Mouse (Mus musculus) adipose tissue, adult 10 weeks (tissue): ENCODE results near the gene Gal3st3. TPM values are rescaled to one million over a fixed set of nuclear protein-coding genes. Genes with fewer than 3 reads are reported as not detected.

Source experiments
- polyA plus RNA-seq: library from polyadenylated mRNA; stranded (reverse); fragments of 350-450 nt; fragmentation: Illumina TruSeq; extraction: RNeasy Lipid Tissue Mini Kit (QIAGEN cat#74804); gene quantifications from one replicate; pipeline ENCODE4 v1.2.3, GENCODE M21; 2014; ENCODE audit warnings: low read depth, low replicate concordance

Gal3st3 gene
- polyA plus RNA-seq = 0.60 TPM

DNA sequence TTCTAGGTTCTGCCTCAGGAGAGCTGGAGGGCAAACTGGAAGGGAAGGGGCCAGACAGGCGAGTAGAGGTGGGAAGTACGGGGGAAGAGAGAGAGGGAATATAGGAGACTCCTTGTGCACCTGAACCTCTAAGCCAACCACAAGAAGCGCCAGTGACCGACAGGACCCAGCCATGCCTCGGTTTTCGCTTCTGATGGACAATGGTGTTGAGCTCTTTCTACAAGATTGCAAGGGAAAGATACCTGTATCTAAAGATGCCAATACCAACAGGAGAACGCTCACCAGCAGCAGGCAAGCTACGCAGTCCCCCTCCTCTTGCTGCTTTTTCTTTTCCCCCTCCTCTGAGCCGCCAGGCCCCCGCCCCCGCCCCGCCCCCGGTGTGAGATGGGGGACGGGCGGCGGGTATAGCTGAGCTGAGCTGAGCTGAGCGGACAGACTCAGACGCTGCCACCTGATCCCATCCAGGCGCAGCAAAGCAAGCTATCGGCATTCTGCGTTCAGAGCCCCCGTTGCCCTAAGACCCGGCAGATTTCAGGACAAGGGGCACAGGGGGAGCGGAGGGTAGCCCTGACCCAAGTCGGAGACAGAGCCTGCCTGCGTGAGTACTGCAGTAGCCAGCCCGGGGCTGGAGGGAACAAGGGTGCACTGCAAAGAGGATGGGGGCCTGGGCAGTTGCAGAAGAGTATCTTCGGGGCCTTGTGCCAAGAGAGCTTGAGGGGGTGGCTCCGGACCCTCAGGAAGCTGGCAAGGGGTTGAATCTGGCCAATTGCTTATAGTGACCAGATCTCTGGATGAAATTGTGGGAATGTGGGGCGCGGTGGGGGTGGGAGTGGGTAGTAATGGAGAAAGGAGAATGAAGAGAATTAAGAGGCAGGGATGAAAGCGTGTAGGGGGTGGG is at the start of gene Gal3st3:
Gal3st3 (plus strand) TSS at position 429 of the 898 bp plus-strand sequence.

GRCm38 (mm10) chr19:5272801-5273733 is 25.1 kb upstream of the Gal3st3 start, which contains the start of gene Pacs1:
Pacs1 (minus strand) TSS chr19:5273119.

GRCm38 (mm10) chr19:5294972-5295735 is 3.0 kb upstream of the Gal3st3 start, which contains the start of gene Sf3b2:
Sf3b2 (minus strand) TSS chr19:5295455.

DNA sequence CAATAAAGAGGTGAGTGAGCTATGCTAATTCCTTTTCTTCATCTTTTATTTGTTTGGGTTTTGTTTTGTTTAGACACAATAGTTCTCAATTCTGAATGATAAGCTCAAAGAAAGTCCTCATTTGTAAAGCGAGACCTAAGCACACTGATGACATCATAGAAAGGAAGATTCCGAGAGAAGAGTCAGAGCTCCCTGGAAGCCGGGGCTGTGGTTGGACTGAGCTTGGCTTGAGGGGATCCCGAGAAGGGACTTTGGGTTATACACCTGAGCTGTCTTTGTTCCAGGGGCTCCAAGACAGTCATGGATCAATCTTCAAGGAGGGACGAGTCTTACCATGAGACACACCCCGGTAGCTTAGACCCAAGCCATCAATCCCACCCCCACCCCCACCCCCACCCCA is 37.3 kb downstream of the Gal3st3 start, which contains the start of gene Catsper1:
Catsper1 (plus strand) TSS at position 301 of the 400 bp plus-strand sequence.

DNA sequence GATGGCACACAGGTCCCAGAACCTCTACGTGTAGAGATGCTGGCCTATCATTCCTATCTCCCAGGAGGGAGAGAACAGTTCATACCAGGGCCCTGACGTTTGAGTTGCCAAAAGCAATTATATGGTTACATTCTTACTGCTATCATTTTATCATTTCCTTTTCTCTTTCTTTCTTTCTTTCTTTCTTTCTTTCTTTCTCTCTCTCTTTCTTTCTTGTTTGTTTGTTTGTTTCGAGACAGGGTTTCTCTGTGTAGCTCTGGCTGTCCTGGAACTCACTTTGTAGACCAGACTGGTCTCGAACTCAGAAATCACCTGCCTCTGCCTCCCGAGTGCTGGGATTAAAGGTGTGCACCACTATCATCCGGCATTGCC is 51.4 kb downstream of the Gal3st3 start, which contains the start of gene Cst6:
Cst6 (minus strand) TSS at position 73 of the 372 bp plus-strand sequence.

Other genes with a start within 250 kb of the Gal3st3 start
- gene Rin1, start 247.8 kb upstream of the Gal3st3 start, polyA plus RNA-seq = 3.6 TPM
- 36.7 TPM for gene Cd248, start 230.3 kb upstream of the Gal3st3 start, polyA plus RNA-seq
- gene Tmem151a, start 212.8 kb upstream of the Gal3st3 start, polyA plus RNA-seq = 2.8 TPM
- gene Yif1a, start 209.8 kb upstream of the Gal3st3 start, polyA plus RNA-seq = 71.7 TPM
- gene Cnih2, start 199.8 kb upstream of the Gal3st3 start, polyA plus RNA-seq = 1.6 TPM
- 160 TPM for gene Rab1b, start 191.3 kb upstream of the Gal3st3 start, polyA plus RNA-seq
- gene Klc2, start 179.8 kb upstream of the Gal3st3 start, polyA plus RNA-seq = 29.1 TPM
- gene Pacs1, start 25.2 kb upstream of the Gal3st3 start, polyA plus RNA-seq = 21.5 TPM
- 105 TPM for gene Sf3b2, start 2.9 kb upstream of the Gal3st3 start, polyA plus RNA-seq
- 2.0 TPM for gene Catsper1, start 37.4 kb downstream of the Gal3st3 start, polyA plus RNA-seq
- gene Cst6, start 51.2 kb downstream of the Gal3st3 start, polyA plus RNA-seq = 11.8 TPM
- gene Eif1ad, start 68.4 kb downstream of the Gal3st3 start, polyA plus RNA-seq = 22.2 TPM
- 85.8 TPM for gene Banf1, start 68.8 kb downstream of the Gal3st3 start, polyA plus RNA-seq
- gene Sart1, start 90.4 kb downstream of the Gal3st3 start, polyA plus RNA-seq = 49.0 TPM
- gene Tsga10ip, start 104.2 kb downstream of the Gal3st3 start, polyA plus RNA-seq = 4.2 TPM
- 252 TPM for gene Drap1, start 126.6 kb downstream of the Gal3st3 start, polyA plus RNA-seq
- gene AI837181, start 126.8 kb downstream of the Gal3st3 start, polyA plus RNA-seq = 45.5 TPM
- gene Fosl1, start 149.2 kb downstream of the Gal3st3 start, polyA plus RNA-seq = 0.51 TPM
- 7.1 TPM for gene Ccdc85b, start 159.6 kb downstream of the Gal3st3 start, polyA plus RNA-seq
- 53.3 TPM for gene Fibp, start 162.3 kb downstream of the Gal3st3 start, polyA plus RNA-seq
- gene Ctsw, start 170.2 kb downstream of the Gal3st3 start, polyA plus RNA-seq = 1.5 TPM
- 41.4 TPM for gene Efemp2, start 175.6 kb downstream of the Gal3st3 start, polyA plus RNA-seq
- 45.1 TPM for gene Mus81, start 190.1 kb downstream of the Gal3st3 start, polyA plus RNA-seq
- gene Cfl1, start 192.1 kb downstream of the Gal3st3 start, polyA plus RNA-seq = 533 TPM
- gene 1700020D05Rik, start 205.5 kb downstream of the Gal3st3 start, polyA plus RNA-seq = 6.2 TPM
- 18.9 TPM for gene Snx32, start 212.2 kb downstream of the Gal3st3 start, polyA plus RNA-seq